Mouse (Mus musculus): ENCODE measurements around the gene Dydc2. TPM values are rescaled to one million over a fixed set of nuclear protein-coding genes. Genes with fewer than 3 reads are reported as not detected.

Gene Dydc2
- total RNA-seq, 2 experiments from 2014 or later, result 0.65 to 0.76 TPM

- no peak for DNase-seq (ENCODE audit: low spot score in 2 of 2)
Measured at GRCm38 (mm10) chr14:41047402-41047801, 21.6 kb downstream of the Dydc2 start.

GRCm38 (mm10) chr14:41035146-41035798 lies 33.7 kb downstream of the Dydc2 start:
- DNase-seq (ENCODE audit: low spot score in 2 of 2), result peak in 1 of 2 experiments; percentile 10

- peak; percentile 38 to 49 for DNase-seq (ENCODE audit: low spot score in 2 of 2)
Measured at GRCm38 (mm10) chr14:41033135-41034110, 35.6 kb downstream of the Dydc2 start.

- no peak for DNase-seq (ENCODE audit: low spot score in 2 of 2)
Measured at GRCm38 (mm10) chr14:41030989-41031513, 38.0 kb downstream of the Dydc2 start.

GRCm38 (mm10) chr14:41029303-41029702 lies 39.7 kb downstream of the Dydc2 start:
- no peak for DNase-seq (ENCODE audit: low spot score in 2 of 2)

- DNase-seq (ENCODE audit: low spot score in 2 of 2), result no peak
Measured at GRCm38 (mm10) chr14:41025594-41026284, 43.3 kb downstream of the Dydc2 start.

- DNase-seq (ENCODE audit: low spot score in 2 of 2), result no peak
Measured at GRCm38 (mm10) chr14:41025087-41025486, 43.9 kb downstream of the Dydc2 start.

GRCm38 (mm10) chr14:41021246-41021645 lies 47.8 kb downstream of the Dydc2 start:
- no peak for DNase-seq (ENCODE audit: low spot score in 2 of 2)

- DNase-seq (ENCODE audit: low spot score in 2 of 2), result no peak
Measured at GRCm38 (mm10) chr14:41017460-41017859, 51.5 kb downstream of the Dydc2 start.

- no peak for DNase-seq (ENCODE audit: low spot score in 2 of 2)
Measured at GRCm38 (mm10) chr14:41014701-41015240, 54.2 kb downstream of the Dydc2 start.

GRCm38 (mm10) chr14:41013630-41014613 lies 55.1 kb downstream of the Dydc2 start, which contains the start of gene Fam213a:
Fam213a (minus strand) TSS chr14:41013788.
- DNase-seq (ENCODE audit: low spot score in 2 of 2), result peak; percentile 72 to 76

- DNase-seq (ENCODE audit: low spot score in 2 of 2), result no peak
Measured at GRCm38 (mm10) chr14:41013143-41013542, 55.9 kb downstream of the Dydc2 start.

- DNase-seq (ENCODE audit: low spot score in 2 of 2), result no peak
Measured at GRCm38 (mm10) chr14:41011916-41012315, 57.1 kb downstream of the Dydc2 start.

- no peak for DNase-seq (ENCODE audit: low spot score in 2 of 2)
Measured at GRCm38 (mm10) chr14:41008138-41008537, 60.9 kb downstream of the Dydc2 start.

- DNase-seq (ENCODE audit: low spot score in 2 of 2), result no peak
Measured at GRCm38 (mm10) chr14:41007641-41008040, 61.4 kb downstream of the Dydc2 start.

GRCm38 (mm10) chr14:41006899-41007298 lies 62.1 kb downstream of the Dydc2 start:
- DNase-seq (ENCODE audit: low spot score in 2 of 2), result no peak

GRCm38 (mm10) chr14:41006263-41006662 lies 62.7 kb downstream of the Dydc2 start:
- DNase-seq (ENCODE audit: low spot score in 2 of 2), result no peak

- DNase-seq (ENCODE audit: low spot score in 2 of 2), result no peak
Measured at GRCm38 (mm10) chr14:41005716-41006115, 63.3 kb downstream of the Dydc2 start.

All from adrenal gland, postnatal 4 days (tissue).